Mouse (Mus musculus): ENCODE measurements around the gene Clec16a. TPM values are rescaled to one million over a fixed set of nuclear protein-coding genes. Genes with fewer than 3 reads are reported as not detected.
A peak's percentile ranks its signal among the peaks of the same experiment; 100 is the strongest.

Clec16a gene
- total and polyA plus RNA-seq, 3 experiments, result 20.0 to 24.2 (median 20.5) TPM

DNA sequence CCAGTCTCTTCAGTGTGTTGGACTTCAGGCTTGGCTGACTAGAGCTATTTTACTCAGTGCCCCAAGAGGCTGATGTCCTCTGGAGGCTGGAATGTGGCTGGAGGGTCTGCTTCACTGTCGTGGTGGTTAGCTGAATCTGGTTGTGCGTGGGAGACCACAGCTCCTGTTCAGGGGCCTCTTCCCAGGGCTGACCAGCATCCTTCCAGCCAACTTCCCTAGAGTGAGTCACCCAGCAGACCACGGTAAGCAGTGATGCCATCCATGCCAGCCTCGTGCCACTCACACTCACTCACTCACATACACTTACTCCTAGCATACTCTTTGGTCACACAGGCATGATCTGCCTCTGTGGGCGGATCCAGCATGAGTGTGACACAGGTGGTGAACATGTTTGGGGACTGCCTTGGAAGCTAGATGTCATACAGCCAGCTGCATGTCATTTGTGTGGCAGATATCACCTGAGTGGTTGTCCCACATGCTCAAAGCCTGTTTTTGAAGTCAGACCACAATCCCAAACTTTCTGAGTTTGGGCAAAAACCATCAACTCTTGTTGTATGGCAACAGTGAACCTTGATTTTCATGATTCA, 24.8 kb downstream of the Clec16a start:
- no peak for TF ChIP-seq ETS1 (conservative IDR thresholded peaks at IDR 0.05; ENCODE audit: low read depth, low read length)
- TF ChIP-seq SMC3 (IDR thresholded peaks at IDR 0.05; ENCODE audit: low read depth, low read length), result no peak
- no peak overlapping the region for H3K4me3 ChIP-seq (replicated peaks in 1 of 3; ENCODE audit: low read depth in 2 of 3, low read length in 2 of 3, poor library complexity in 1 of 3)
- in situ Hi-C loops (cut with MboI; ENCODE audit: low pct_ligation_motif_present, low pct_unique_long_range_greater_than_20kb, low sequenced_read_pairs) (loop anchor here (5.0 kb wide), 1 partner anchor 217 kb away; the partner anchor contains the start of genes Socs1 and Tnp2), dilution Hi-C loops (cut with MboI; ENCODE audit: extremely low pct_ligation_motif_present, extremely low pct_unique_long_range_greater_than_20kb, low sequenced_read_pairs) (no loop called here)
- H3K79me2 ChIP-seq (replicated peaks; ENCODE audit: control insufficient read depth, extremely low read depth, insufficient read depth, poor library complexity, severe bottlenecking), result no peaks in the 10 kb centered on the region
- no peaks in the 10 kb centered on the region for H3K27me3 ChIP-seq (replicated peaks)
- peaks cover 2 to 15% of the 10 kb centered on the region in 2 experiments; a peak in 3 of 4 replicates for H3K4me1 ChIP-seq (ENCODE audit: control insufficient read depth in 1 of 2, insufficient read depth in 2 of 2)
- DNase-seq (ENCODE audit: extremely low read depth), result no peak
- H3K4me2 ChIP-seq (ENCODE audit: insufficient read depth, low read depth, poor library complexity, severe bottlenecking), result no peak overlapping the region
- H3K9me3 ChIP-seq (replicated peaks; ENCODE audit: low read length), result no peaks in the 10 kb centered on the region
- H3K36me3 ChIP-seq (replicated peaks in 1 of 2; ENCODE audit: control insufficient read depth in 1 of 2, insufficient read depth in 1 of 2, low read length in 1 of 2), result peaks cover 43 to 85% of the 10 kb centered on the region in 2 experiments
- no peak overlapping the region for H3K27ac ChIP-seq (ENCODE audit: insufficient read depth, low read depth)
- H3K9ac ChIP-seq (ENCODE audit: insufficient read depth, low read depth), result no peak overlapping the region

- Histone ChIP-seq H3K36me3 (replicated peaks in 1 of 2; ENCODE audit: control insufficient read depth in 1 of 2, insufficient read depth in 1 of 2, low read length in 1 of 2) (peaks cover 44 to 89% of the 10 kb centered on the region in 2 experiments), H3K9ac (ENCODE audit: insufficient read depth, low read depth) (no peak overlapping the region), H3K79me2 (replicated peaks; ENCODE audit: control insufficient read depth, extremely low read depth, insufficient read depth, poor library complexity, severe bottlenecking) (no peaks in the 10 kb centered on the region), H3K27ac (ENCODE audit: insufficient read depth, low read depth) (no peak overlapping the region), H3K4me1 (ENCODE audit: control insufficient read depth in 1 of 2, insufficient read depth in 2 of 2) (peaks cover 2 to 10% of the 10 kb centered on the region in 2 experiments; a peak in 3 of 4 replicates), H3K27me3 (replicated peaks) (no peaks in the 10 kb centered on the region), H3K9me3 (replicated peaks; ENCODE audit: low read length) (no peaks in the 10 kb centered on the region), H3K4me2 (ENCODE audit: insufficient read depth, low read depth, poor library complexity, severe bottlenecking) (no peak overlapping the region), H3K4me3 (replicated peaks in 1 of 3; ENCODE audit: low read depth in 2 of 3, low read length in 2 of 3, poor library complexity in 1 of 3) (no peak overlapping the region)
- DNase-seq (ENCODE audit: extremely low read depth), result no peak
- in situ Hi-C loops (cut with MboI; ENCODE audit: low pct_ligation_motif_present, low pct_unique_long_range_greater_than_20kb, low sequenced_read_pairs), result loop anchor here (5.0 kb wide), 1 partner anchor 217 kb away; the partner anchor contains the start of genes Socs1 and Tnp2
- peak; percentile 4 for TF ChIP-seq RAD21 (IDR thresholded peaks at IDR 0.05; ENCODE audit: low read depth, low read length)
- TF ChIP-seq NRF1 (IDR thresholded peaks at IDR 0.05; ENCODE audit: low read depth, low read length), result no peak
- dilution Hi-C loops (cut with MboI; ENCODE audit: extremely low pct_ligation_motif_present, extremely low pct_unique_long_range_greater_than_20kb, low sequenced_read_pairs), result no loop called here
Observed at GRCm38 (mm10) chr16:10570708-10571107, 25.6 kb downstream of the Clec16a start.

DNA sequence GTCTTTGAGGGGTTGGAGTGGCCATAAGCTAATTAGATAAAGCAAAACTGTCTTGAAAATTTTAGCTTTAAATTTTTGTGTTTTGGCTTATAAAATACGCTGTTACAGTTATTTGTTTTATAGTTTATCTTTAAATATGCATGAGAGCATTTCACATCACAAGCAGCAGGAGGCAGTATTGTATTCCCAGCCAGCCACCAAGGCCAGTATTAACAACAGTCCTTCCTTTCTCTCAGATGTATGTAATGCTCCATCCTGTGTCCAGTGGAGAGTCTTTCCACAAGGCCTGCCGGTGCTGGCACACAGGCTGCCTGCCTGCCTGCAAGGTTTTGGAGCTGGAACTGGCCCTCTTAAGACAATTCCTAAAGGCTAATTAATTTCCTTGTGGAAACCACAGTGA, 26.7 kb downstream of the Clec16a start:
- Histone ChIP-seq H3K27me3 (replicated peaks) (no peaks in the 10 kb centered on the region), H3K79me2 (replicated peaks; ENCODE audit: control insufficient read depth, extremely low read depth, insufficient read depth, poor library complexity, severe bottlenecking) (no peaks in the 10 kb centered on the region), H3K4me1 (ENCODE audit: control insufficient read depth in 1 of 2, insufficient read depth in 2 of 2) (peaks cover 0 to 2% of the 10 kb centered on the region in 2 experiments; a peak in 2 of 4 replicates), H3K9ac (ENCODE audit: insufficient read depth, low read depth) (no peak overlapping the region), H3K27ac (ENCODE audit: insufficient read depth, low read depth) (no peak overlapping the region), H3K9me3 (replicated peaks; ENCODE audit: low read length) (no peaks in the 10 kb centered on the region), H3K4me3 (replicated peaks in 1 of 3; ENCODE audit: low read depth in 2 of 3, low read length in 2 of 3, poor library complexity in 1 of 3) (no peak overlapping the region), H3K36me3 (replicated peaks in 1 of 2; ENCODE audit: control insufficient read depth in 1 of 2, insufficient read depth in 1 of 2, low read length in 1 of 2) (peaks cover 50 to 91% of the 10 kb centered on the region in 2 experiments), H3K4me2 (ENCODE audit: insufficient read depth, low read depth, poor library complexity, severe bottlenecking) (no peak overlapping the region)
- in situ Hi-C loops (cut with MboI; ENCODE audit: low pct_ligation_motif_present, low pct_unique_long_range_greater_than_20kb, low sequenced_read_pairs), result loop anchor here (5.0 kb wide), 1 partner anchor 215 kb away; the partner anchor contains the start of genes Socs1 and Tnp2
- dilution Hi-C loops (cut with MboI; ENCODE audit: extremely low pct_ligation_motif_present, extremely low pct_unique_long_range_greater_than_20kb, low sequenced_read_pairs), result no loop called here
- DNase-seq (ENCODE audit: extremely low read depth), result peak; percentile 30
- no peak for TF ChIP-seq MXI1 (IDR thresholded peaks at IDR 0.05; ENCODE audit: low read depth, low read length)
- TF ChIP-seq NELFE (IDR thresholded peaks at IDR 0.05; ENCODE audit: low read depth, low read length), result no peak
- no peak for TF ChIP-seq HCFC1 (IDR thresholded peaks at IDR 0.05; ENCODE audit: low read depth, low read length)
- peak; percentile 93 for TF ChIP-seq RAD21 (IDR thresholded peaks at IDR 0.05; ENCODE audit: low read depth, low read length)
- TF ChIP-seq ZNF384 (IDR thresholded peaks at IDR 0.05; ENCODE audit: low read depth, low read length), result no peak
- TF ChIP-seq MAFK (IDR thresholded peaks at IDR 0.05; ENCODE audit: insufficient replicate concordance, low read length), result 0 out of 2 replicates have a peak, but pooled peaks have one; percentile 17
- no peak for TF ChIP-seq ETS1 (conservative IDR thresholded peaks at IDR 0.05; ENCODE audit: low read depth, low read length)
- TF ChIP-seq JUN (IDR thresholded peaks at IDR 0.05; ENCODE audit: insufficient read depth, low read depth, low read length), result no peak
- no peak for TF ChIP-seq JUND (conservative IDR thresholded peaks at IDR 0.05; ENCODE audit: low read depth, low read length)
- TF ChIP-seq TCF12 (IDR thresholded peaks at IDR 0.05; ENCODE audit: low read depth, low read length), result no peak
- peak; percentile 87 for TF ChIP-seq SMC3 (IDR thresholded peaks at IDR 0.05; ENCODE audit: low read depth, low read length)
- TF ChIP-seq SIN3A (IDR thresholded peaks at IDR 0.05; ENCODE audit: low read length), result 0 out of 2 replicates have a peak, but pooled peaks have one; percentile 29
- TF ChIP-seq MAX (IDR thresholded peaks at IDR 0.05; ENCODE audit: low read length), result no peak
- TF ChIP-seq USF2 (conservative IDR thresholded peaks at IDR 0.05; ENCODE audit: low read depth, low read length), result no peak
- TF ChIP-seq TBP (conservative IDR thresholded peaks at IDR 0.05; ENCODE audit: low read depth, low read length), result no peak
- no peak for TF ChIP-seq ELF1 (IDR thresholded peaks at IDR 0.05; ENCODE audit: low read depth, low read length)
- no peak for TF ChIP-seq NRF1 (IDR thresholded peaks at IDR 0.05; ENCODE audit: low read depth, low read length)
- no peak for TF ChIP-seq MYC (IDR thresholded peaks at IDR 0.05; ENCODE audit: low read depth, low read length)
- TF ChIP-seq CHD2 (IDR thresholded peaks at IDR 0.05; ENCODE audit: low read length), result no peak
- no peak for TF ChIP-seq EP300 (IDR thresholded peaks at IDR 0.05; ENCODE audit: low read length)
- no peak for TF ChIP-seq POLR2AphosphoS2 (IDR thresholded peaks at IDR 0.05; ENCODE audit: low read depth, low read length)
- TF ChIP-seq ZMIZ1 (IDR thresholded peaks at IDR 0.05; ENCODE audit: low read depth, low read length), result no peak
- no peak for TF ChIP-seq CHD1 (IDR thresholded peaks at IDR 0.05; ENCODE audit: low read depth, low read length)
- TF ChIP-seq USF1 (IDR thresholded peaks at IDR 0.05; ENCODE audit: low read depth, low read length), result no peak
